Mouse (Mus musculus): ENCODE data around the gene Zdhhc14.

Gene Zdhhc14

DNA sequence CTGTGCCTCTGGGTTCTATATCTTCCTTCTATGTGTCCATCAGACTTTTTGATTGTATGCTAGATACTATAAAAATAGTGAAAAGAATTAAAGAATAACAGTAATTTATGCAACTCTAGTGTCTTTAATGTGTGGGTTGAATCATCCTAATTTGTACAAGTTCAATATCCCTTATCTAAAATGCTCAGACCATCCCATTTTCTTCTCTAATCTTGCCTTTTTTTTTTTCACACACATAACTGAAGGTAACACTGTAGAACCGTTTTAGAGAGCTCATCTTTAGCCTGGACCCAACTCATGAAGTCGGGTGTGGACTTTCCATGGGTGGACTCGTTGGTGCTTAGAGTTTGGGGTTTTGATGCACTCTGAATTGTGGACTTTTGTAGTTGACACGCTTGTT lies 12.6 kb downstream of the Zdhhc14 start:
- DNase-seq (ENCODE audit: low read depth) = no peak

DNA sequence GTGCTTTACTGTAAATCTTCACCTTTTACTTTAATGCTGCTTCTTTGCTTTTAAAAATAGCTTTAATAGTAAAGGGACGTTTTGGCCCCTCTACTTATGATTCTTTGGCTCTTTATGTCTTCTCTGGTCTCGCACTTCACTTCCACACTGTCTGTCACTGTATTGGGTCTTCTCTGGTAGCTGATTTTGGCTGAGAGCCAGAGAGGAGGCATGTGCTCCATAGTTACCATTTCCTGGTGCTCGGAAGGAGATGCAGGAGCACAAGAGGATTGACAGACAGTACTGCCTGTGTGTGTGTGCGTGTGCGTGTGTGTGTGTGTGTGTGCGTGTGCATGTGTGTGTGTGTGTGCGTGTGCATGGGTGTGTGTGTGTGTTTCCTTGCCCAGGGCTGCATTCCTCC lies 14.2 kb downstream of the Zdhhc14 start:
- no peak for DNase-seq (ENCODE audit: low read depth)

DNA sequence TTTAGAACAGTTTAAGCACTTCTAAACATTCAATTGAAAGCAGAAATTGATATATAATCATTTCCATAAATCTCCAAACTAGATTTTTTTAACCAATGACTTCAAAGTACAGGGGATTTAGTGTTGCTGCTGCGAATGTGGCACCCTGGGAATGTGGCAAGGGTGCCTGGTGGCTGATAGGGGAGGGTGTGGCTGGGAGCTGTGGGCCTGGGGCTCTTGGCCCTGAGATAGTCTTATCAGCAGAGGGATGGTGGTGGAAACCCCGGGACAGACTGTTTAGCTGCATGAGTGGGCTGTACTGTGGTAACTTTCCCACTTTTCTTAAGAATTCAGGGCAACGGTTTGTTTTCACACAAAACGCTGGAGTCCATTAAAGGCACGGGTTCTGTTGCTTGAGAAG lies 14.6 kb downstream of the Zdhhc14 start:
- DNase-seq (ENCODE audit: low read depth) = no peak

DNA sequence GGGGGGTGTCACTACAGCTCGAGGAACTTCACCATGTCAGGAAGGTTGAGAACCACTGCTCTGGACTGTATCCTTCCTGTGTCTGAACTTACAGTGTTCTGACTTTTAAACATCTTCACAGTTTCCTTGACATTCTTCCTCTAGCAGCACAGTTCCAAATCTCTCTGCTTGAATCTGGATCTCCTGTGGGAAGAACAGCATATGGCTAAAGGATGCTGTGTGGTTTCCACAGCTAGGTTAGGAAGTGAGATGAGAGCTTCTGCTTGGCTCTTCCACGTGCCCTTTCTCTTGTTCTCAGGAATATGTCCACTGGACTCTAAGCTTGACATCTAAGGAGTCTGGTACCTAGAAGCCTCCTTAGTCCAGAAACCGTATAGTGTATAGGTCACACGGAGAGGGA lies 15.7 kb downstream of the Zdhhc14 start:
- DNase-seq (ENCODE audit: low read depth) = no peak

DNA sequence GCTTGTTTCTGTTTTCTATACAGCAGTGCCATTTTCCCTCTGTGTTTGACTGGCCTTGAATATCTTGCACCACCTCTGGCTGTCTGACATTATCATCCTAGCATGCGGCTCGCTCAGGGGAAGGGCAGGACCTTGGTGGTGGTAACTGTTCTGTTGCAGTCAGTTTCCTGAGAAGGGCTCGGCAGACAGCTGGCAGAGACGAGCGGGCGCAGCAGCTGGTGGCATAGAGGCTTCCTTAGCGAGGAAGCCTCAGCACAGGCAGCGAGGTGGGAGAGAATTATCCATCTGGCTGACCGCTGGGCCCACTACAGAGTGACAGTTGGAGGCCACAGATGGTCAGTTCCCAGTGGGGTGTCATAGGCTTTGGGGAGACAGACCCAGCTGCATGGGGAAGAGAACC lies 18.2 kb downstream of the Zdhhc14 start:
- no peak for DNase-seq (ENCODE audit: low read depth)

DNA sequence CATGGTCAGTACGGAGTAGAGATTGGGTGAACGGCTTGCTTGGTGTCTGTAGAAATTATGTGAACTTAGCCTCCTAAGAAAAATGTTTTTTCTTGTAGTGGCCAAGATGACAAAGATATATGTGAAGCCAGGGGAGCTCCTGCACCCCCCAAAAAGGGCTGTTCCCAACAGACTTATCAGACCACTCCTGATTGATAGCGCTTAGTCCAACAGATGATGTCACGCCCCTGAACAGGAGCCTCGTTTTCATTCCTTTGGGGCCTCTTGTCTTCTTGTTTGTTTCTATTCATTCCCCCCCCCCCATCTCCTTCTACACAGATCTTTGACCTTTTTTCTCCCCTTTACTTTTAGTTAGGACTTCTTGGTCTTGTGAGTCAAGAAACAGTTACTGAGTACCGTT lies 19.4 kb downstream of the Zdhhc14 start:
- no peak for DNase-seq (ENCODE audit: low read depth)

DNA sequence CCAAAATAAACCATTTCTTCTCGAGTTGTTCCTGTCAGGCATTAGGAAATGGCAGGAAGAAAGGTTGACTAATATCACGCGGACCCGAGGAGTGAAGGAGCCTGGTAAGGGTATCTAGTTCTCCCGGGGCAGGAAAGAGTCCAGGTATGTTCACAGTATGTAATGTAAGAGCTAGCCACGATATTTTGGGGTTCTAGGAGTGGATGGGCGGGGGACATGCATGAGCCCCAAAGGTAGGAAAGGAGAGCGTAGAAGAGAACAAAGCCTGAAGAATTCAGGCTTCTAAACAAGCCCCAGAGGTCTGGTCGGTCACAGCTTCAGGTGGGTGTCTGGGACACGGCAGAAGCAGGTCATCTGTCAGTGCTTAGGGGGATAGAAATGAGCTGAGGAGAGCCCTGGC lies 27.1 kb downstream of the Zdhhc14 start:
- no peak for DNase-seq (ENCODE audit: low read depth)

DNA sequence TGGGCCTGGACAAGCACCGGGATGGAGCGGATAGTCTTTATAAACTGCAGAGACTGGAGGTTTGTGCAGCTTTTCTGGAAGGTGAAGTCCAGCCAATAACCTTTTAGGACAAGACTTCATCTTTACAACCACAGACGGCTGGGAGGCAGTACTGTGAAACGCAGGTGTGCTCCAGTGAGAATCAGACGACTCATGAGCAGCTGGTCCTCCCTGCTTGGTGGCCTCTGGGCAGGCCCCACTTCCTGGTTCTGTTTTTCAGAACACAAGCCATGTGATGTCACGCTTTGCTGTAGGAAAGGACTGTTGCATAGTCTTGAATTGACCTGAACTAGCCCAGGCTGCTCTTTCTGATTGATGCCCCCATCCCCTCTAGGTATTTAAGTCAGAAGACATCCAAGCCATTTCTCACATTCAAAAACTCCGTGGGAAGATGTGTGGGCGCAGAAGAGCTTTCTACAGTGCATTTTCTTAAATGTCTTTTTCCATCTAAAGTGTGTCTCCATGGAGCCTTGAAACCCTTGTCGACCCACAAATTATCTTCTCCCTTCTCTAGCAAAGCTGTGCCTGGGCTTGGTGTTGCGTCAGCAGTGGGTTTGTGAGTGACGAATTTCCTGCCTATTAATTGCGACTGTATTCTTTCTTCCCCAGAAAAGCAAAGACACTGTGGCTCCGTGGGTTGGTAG lies 27.7 kb downstream of the Zdhhc14 start:
- DNase-seq (ENCODE audit: low read depth) = no peak

DNA sequence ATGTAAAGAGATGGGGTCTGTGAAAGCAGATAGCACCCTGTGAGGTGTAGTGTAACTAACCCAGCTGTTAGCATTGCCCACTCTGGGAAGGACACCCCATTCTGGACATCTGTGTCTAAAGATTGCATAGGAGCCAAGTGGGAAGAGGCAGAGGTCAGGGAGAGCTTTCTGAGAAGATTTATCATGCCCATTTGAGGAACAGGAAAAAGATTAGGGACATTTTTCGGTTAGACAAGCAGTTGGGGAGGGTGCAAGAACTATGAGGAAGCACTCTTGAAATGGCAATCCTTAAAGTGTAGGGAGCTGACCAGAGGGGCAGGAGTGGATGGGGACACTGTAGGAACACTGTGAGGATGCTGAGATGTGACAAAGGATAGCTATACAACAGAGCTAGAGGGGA lies 29.2 kb downstream of the Zdhhc14 start:
- no peak for DNase-seq (ENCODE audit: low read depth)

DNA sequence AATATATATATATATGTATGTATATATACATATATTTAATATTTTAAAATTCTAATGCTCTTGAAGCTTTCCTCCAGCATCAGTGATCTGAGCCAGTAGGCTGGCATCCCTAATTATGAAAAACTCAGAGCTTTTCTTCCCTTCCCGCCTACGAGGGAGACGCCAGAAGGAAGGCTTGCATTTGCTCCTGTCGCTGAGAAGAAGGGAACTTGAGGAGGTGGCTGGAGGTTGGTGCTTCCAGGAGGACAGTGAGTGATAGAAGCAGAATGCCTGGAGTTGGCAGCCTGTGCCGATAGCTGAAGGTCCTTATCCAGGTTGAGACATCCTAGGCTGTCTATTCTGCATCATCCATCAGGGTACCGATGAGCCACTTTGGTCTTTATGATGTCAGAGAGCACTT lies 37.2 kb downstream of the Zdhhc14 start:
- DNase-seq (ENCODE audit: low read depth) = no peak

DNA sequence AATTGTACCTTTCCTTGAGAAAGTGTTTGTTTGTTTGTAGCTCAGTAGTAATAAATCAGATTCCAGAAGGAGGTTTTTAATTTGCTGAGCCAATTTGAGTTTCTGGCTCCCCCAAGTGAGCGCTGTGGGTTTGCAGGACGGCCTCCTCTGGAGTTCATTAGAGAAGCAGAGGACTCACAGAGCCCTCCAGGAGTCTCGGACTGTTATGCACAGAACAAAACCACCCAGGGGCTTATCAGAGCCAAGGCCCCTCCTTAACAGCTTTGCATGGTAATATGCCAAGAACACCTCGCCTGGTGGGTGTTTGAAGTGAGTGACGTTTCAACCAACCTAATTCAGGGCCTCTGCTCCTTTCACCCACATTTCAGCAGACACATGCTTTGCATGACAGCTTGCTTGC lies 40.5 kb downstream of the Zdhhc14 start:
- DNase-seq (ENCODE audit: low read depth) = no peak

DNA sequence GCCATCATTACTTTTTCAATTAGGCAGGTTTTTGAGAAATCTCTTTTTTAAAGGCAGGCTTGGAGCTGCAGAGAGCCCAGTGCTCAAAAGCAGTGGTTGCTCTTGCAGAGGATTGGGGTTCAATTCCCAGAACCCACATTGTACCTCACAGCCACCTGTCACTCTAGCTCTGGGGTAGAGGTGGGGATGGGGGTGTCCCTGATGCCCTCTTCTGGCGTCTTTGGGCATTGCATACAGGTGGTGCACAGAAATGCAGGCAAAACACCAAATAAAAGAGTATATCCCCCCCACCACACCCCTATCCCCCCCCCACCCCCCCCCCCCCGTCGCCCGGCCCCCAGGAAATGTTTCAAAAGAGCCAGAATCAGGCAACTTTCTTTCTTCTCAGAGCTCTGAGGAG lies 43.0 kb downstream of the Zdhhc14 start:
- no peak for DNase-seq (ENCODE audit: low read depth)

DNA sequence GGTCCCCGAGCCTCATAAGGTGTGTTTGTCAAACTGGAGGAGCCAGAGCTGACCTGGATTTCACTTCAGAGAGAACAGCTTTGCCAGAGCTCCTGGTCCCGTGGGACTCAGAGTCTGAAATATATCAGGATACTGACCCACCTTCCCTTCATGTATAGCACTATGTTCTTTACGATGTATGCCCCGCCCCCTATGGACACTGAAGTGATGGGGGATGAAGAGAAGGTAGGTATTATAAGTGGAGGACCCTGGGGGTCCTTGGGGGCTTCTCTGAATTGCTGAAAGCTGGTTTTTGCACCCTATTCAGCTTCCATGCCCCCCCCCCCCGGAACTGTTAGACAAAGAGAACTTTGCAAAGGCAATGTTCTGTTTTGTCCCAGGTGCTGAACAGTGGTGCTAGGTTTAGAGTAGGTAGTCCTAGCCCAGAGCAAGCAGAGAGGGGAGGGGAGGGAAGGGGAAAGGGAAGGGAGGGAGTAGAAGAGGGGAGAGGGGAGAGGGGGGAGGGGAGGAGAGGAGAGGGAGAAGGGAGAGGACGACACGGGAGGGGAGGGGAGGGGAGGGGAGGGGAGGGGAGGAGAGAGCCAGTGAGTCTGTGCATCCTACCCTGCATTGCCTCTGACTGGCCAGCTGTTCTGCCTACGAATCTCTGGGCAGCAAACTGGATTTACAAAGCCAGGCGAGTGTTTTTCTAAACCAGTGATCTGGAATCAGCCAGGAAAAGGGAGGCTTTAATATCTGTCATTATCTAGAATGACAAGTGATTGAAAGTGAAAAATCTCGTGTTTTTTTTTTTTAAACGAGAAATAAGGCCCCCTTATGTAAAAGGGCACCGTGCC lies 44.1 kb downstream of the Zdhhc14 start:
- DNase-seq (ENCODE audit: low read depth) = no peak

DNA sequence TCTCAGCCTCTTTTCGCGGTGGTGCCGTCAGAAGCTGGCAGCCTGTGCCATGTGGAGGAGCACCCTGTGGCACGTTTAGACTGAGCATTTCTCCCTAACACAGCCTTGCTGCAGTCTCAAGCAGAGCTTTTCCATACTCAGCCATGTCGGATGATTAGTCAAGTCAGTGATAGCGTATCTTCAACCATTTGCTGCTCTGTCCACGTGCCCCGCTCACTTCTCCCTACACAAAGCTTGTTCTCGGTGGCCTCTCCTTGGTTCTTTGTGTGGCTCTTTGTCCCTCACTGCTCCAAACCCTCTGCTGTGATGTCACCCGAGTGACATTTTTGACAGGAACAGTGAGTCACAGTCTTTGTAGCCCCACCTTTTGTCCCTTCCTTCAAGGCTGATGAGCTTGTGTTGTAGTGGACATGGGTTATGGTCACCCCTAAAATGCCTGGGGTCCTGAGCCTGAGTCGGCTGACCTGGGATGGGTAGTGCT lies 44.8 kb downstream of the Zdhhc14 start:
- DNase-seq (ENCODE audit: low read depth) = no peak

DNA sequence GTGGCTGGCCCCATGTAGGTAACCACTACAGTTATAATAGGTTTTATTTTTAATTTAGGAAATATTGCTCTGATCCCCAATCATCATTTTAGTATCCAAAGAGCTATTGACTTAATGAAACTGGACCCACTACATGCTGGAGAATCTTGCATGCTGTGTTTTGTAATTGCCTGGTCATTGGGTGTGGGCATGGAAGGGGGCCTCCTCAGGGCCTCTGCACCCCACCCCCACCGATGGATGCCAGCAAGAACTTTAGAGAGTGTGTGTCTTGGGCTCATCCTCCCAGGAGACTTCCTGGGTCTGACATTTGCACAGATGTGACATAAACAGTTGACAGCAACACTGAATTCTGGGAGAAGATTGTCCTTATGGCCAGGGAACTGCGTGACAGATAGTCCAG lies 49.8 kb downstream of the Zdhhc14 start:
- DNase-seq (ENCODE audit: low read depth) = no peak

DNA sequence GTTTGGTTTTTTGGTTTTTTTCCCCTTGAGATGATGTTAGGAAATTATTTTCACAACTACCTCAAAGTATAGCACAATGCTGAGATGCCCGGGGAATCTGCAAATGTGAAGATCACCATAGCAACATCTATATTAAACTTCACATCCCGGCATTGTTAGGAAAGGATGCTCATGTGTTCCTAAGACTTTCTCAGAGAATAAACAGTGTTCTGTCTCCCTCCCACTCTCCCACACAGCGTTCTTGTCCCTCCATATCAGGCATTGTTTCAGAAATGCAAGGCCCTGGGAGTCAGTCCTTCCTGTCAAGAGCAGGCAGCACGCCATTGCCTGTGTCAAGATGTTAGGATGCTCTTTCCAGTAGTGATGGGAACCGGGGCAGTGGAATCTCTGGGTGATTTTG lies 51.7 kb downstream of the Zdhhc14 start:
- no peak for DNase-seq (ENCODE audit: low read depth)

DNA sequence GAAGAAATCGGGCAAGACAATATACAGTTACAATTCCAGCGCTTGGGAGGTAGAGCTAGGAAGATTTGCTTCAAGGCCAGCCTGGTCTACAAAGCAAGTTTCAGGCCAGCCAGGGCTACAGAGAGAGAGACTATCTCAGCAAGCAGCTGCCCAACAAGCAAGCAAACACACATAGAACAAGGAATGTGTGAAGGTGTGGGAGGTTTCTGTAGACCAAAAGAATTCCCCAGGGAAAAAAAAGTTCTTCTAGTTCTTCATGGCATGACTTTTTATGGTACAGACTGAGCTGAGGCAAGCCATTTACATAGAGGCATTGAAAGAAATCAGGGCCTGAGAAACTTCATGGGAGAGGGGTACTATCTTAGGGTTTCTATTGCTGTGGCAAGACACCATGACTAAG lies 52.7 kb downstream of the Zdhhc14 start:
- no peak for DNase-seq (ENCODE audit: low read depth)

DNA sequence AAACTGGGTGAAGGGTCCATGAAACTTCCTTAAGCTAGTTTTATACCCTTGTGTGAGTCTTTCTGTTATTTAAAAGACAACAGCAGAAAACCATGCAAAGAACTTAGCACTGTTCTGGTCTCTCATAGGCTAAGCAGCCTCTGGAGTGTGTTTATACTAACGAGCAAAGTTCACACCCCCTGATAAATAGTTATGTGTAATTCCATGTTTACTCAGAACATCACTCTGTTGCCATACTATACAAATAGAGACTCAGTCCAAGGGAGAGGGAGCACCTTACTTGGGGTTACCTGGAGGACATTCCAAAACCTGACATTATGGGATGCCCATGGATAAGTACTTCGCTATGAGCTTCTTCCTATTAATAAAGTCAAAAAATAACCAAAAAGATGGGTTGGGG lies 56.2 kb downstream of the Zdhhc14 start:
- DNase-seq (ENCODE audit: low read depth) = no peak

DNA sequence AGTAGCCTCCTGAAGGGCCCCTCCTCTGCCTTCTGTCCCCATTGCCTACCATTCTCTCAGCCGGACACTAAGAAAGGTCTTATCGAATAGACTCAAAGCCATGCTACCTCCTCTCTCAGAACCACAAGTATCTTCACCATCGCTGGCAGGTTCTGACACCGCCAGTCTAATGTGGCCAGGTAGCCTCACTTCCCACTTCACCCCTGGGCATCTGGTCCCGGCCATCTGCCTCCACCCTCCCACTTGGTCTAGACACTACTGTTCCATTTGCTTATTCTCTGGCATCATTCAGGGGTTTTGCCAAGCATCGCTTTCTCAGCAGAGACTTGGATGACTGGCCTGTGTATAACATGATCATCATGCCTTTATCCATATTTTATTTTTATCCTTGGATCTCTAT lies 57.1 kb downstream of the Zdhhc14 start:
- DNase-seq (ENCODE audit: low read depth) = no peak

DNA sequence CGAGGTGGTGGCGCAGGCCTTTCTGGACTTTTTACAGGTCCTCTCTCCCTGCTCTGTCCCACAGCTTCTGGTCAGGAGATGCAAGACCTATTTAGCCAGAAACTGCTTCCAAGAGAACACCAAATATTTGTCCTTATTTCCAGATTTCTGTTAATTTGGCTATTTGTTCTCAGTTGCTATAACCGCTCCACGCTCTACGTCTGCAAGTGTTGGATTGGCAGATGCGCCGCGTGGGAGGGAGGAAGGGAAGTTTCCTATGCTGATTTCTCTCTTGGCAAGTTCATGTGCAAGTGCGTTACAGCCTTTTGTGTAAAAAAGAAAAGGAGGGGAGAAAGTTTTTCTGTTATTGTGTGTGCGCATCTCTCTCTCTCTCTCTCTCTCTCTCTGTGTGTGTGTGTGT lies 58.1 kb downstream of the Zdhhc14 start:
- DNase-seq (ENCODE audit: low read depth) = no peak

DNA sequence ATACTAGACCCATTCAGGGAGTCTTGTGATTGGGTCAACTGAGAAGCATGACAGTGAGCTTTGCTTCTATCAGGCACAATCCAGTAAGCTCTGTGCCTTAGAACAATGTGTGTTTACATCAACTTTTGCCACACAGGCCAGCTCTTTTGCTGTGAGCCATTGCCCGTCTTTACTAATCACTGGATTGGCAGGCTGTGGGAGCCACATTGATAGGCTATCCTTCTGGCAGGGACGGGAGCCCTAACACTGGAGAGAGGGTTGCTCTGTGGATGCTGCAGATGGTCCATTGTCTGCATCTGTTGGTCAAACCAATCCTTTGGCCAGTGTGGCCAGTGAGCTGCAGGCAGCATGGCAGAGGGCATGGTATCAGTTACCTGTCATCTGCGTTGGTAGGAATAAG lies 58.8 kb downstream of the Zdhhc14 start:
- no peak for DNase-seq (ENCODE audit: low read depth)

DNA sequence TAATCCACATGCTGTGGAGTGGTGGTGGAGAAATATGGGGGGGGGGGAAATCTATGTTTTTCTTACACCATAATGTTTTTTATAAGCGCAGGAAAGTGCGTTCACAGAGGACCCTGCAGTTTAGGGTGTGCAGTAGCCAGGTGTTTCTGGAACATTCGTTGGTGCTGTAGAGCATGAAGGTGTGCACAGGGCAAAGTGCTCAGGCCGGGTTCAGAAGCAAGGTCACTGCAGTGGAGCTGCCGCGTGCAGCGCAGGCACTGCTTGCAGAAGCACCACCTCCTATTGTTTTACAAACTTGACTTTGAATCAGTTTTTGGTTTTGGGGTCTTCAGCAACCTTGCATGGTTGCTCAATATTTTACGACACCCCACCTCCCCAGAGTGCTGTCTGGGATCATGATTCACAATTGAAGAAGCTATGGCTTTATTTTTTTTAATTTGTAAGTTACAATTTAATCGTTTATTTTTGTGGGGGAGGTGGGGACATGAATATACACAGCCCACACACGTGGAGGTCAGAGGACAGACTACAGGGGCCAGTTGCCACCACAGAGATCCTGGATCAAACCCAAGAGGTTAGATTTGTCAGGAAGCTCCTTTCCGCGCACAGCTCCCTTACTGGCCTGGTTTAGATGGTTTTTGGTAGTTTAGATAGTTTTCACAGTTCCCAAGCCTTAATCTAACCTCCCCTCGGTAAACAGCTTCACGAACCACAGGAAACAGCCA lies 59.8 kb downstream of the Zdhhc14 start:
- no peak for DNase-seq (ENCODE audit: low read depth)

DNA sequence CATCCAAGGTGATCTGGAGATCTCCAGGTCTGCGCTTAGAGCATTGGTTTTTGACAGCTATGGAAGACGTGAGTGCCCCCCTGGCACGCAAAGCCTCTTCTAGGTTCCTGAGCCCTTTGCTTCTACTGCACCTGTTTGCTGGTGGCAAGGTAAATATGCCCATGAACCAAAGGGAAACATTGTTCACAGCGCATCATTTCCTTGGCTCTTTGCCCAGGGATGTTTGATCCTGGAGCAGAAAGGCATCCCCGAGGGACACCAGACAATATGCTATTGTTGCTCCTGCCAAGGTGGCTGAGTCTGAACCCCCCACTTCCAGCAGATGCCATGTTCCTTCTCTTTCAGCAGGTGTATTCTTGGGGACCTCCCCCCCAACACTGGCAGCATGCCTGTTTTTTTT lies 61.2 kb downstream of the Zdhhc14 start:
- no peak for DNase-seq (ENCODE audit: low read depth)

All from c-Kit-positive CD71-negative TER-119-negative erythroid progenitor cells, embryonic 14.5 days (primary cell).